Mouse (Mus musculus): ENCODE results near the gene Rtp4. TPM values are rescaled to one million over a fixed set of nuclear protein-coding genes. Genes with fewer than 3 reads are reported as not detected.
A peak's percentile ranks its signal among the peaks of the same experiment; 100 is the strongest.

Gene Rtp4
- polyA plus RNA-seq (2015; fragmentation: Nextera tagmentation; extraction: Ambion mirVana): 2.4 and 3.9 TPM in 2 replicates

DNA sequence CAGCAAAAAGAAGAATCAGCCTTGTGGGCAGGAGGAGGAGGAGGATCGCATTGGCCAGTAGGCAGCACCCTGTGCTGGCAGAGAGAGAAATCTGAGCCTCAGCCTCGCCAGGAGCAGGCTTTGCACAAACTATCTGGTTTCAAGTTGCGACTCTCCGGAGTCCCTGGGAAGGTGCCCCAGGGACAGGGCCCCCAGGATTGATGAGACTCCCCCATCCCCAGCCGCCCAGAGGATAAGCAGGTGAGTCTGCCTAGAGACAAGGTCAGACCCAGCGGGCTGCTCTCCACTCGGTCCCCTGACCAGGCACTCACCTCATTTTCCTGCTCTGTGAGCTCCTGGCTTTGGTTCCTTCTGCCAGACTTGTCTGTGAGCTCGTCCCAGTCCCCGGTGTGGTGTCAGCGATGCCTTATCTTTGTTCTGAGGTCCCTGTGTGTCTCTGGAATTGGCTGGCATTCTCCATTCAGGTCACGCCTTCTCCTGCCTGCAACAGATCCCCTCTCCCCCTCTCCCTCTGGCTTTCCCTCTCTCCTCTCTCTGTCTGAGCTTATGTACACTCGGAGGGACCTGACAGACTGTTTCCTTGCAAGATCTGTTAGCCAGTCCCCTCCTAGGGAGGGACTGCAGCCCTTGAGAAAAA, at the start of gene Rtp4, which contains the start of gene Masp1:
Gene Rtp4 (plus strand): TSS at position 57 of the 637 bp plus-strand sequence.
Gene Masp1 (minus strand): TSS at position 581 of the 637 bp plus-strand sequence.
- H3K36me3 ChIP-seq: no peaks in the 10 kb centered on the region
- H3K9me3 ChIP-seq: no peaks in the 10 kb centered on the region
- peak within 1 kb of the TSS; percentile 90 for H3K27ac ChIP-seq (replicated peaks)
- ATAC-seq (ENCODE audit: low read depth): peak; percentile 86
- WGBS: 1% methylated on average over 12 of the region's 12 CpGs
- peaks cover 76% of the 10 kb centered on the region for H3K4me1 ChIP-seq (replicated peaks)
- H3K4me2 ChIP-seq: peak within 1 kb of the TSS; percentile 59
- peak within 1 kb of the TSS; percentile 42 for H3K4me3 ChIP-seq
- H3K27me3 ChIP-seq: no peaks in the 10 kb centered on the region
- H3K9ac ChIP-seq: peak within 1 kb of the TSS; percentile 71

DNA sequence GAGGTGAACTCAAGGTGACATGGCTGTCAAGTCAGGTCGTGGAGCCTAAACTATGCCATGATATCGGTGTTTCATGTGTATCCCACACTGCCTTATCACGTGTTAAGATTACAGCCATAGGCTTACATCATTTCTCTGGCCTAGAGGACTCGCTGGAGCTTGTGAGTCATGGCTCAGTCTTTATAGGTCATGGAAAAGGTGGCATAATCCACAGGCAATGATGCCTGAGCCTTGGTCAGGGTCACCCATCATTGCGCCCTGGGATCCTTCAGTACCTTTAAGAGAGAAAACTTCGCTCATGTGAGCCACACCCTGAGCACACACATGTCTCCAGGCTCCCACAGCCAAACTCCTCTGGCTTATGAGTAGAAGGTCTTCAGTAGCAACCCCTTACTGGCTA, 48.5 kb upstream of the Rtp4 start:
- 94% methylated on average over 6 of the region's 6 CpGs for WGBS
- Histone ChIP-seq H3K4me1 (replicated peaks) (no peaks in the 10 kb centered on the region), H3K9ac (no peak overlapping the region)

DNA sequence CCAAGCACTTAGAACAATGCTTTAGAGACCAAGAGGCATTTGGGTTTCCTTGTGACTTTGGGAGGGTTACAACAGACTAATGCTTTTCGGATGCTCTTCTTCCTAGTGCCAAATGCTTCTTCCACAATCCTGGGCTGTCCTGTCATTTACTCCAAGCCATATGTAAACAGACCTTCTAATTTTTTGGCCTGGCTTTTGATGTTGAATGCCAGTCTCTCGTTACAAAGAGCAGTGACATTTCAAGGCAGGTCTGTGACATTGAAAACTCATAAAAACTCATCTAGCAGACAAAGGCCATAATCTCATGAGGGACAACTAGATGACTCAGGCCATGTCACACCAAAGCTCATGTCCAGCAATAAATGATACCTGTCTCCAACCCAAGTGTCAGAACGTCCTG, 48.0 kb upstream of the Rtp4 start:
- H3K36me3 ChIP-seq: peaks cover 33% of the 10 kb centered on the region
- H3K4me2 ChIP-seq: no peak overlapping the region
- WGBS: 77% methylated on average over 3 of the region's 3 CpGs
- H3K9ac ChIP-seq: no peak overlapping the region
- no peaks in the 10 kb centered on the region for H3K27me3 ChIP-seq
- no peaks in the 10 kb centered on the region for H3K4me1 ChIP-seq (replicated peaks)
- no peak overlapping the region for H3K27ac ChIP-seq (replicated peaks)
- no peaks in the 10 kb centered on the region for H3K9me3 ChIP-seq
- no peak overlapping the region for H3K4me3 ChIP-seq
- no peak for ATAC-seq (ENCODE audit: low read depth)

More for the DNA sequence above, 48.5 kb upstream of the Rtp4 start:
- Histone ChIP-seq H3K27ac (replicated peaks) (no peak overlapping the region), H3K9me3 (no peaks in the 10 kb centered on the region), H3K27me3 (no peaks in the 10 kb centered on the region), H3K4me2 (no peak overlapping the region), H3K4me3 (no peak overlapping the region), H3K36me3 (peaks cover 33% of the 10 kb centered on the region)
- no peak for ATAC-seq (ENCODE audit: low read depth)

DNA sequence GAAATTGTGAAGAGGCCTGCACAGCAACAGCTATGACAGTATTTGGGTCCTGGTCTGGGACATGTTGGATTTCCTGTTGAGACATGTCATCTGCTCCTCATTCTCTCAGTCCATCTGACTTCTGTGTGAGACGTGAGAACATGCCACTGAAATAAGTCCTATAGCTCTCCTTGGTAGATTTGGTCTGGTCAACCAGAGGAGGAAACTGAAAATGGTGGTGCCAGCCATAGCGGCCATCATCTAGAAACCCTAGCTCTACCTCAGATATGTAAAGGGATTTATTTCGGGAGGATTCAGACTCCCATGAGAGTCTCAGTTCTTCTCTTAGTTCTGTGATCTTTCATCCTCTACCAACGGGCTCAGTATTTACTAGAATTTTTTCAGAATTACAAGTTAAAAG, 44.4 kb upstream of the Rtp4 start:
- Histone ChIP-seq H3K4me1 (replicated peaks) (no peaks in the 10 kb centered on the region), H3K9ac (no peak overlapping the region), H3K4me2 (no peak overlapping the region), H3K27ac (replicated peaks) (no peak overlapping the region), H3K36me3 (peaks cover 18% of the 10 kb centered on the region; the same call in 1 of the 2 replicates), H3K4me3 (no peak overlapping the region), H3K9me3 (no peaks in the 10 kb centered on the region), H3K27me3 (no peaks in the 10 kb centered on the region)
- 92% methylated on average over 4 of the region's 4 CpGs for WGBS
- ATAC-seq (ENCODE audit: low read depth): no peak

DNA sequence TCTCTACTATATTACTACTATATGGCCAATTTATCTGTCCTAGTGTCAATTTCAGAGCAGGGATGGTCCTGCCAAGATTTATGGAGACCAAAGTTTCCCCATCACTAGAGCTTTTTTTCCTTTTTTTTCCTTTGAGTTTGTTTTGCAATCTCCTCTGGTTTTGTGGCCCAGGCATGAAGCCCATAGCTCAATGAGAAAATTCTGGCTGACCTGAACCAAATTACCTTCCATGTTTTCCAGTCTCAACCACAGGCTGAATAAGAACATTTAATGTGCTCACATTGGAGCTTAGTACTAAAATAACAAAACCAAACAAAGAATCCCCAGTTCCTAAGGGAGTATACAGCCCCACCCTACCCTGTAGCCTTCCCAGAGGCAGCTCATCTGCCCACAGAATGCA, 43.5 kb upstream of the Rtp4 start:
- no peak overlapping the region for H3K4me3 ChIP-seq
- no peak overlapping the region for H3K9ac ChIP-seq
- no peaks in the 10 kb centered on the region for H3K27me3 ChIP-seq
- no peaks in the 10 kb centered on the region for H3K9me3 ChIP-seq
- no peak for ATAC-seq (ENCODE audit: low read depth)
- H3K36me3 ChIP-seq: peaks cover 15% of the 10 kb centered on the region; the same call in 1 of the 2 replicates
- no peaks in the 10 kb centered on the region for H3K4me1 ChIP-seq (replicated peaks)
- no peak overlapping the region for H3K27ac ChIP-seq (replicated peaks)
- no peak overlapping the region for H3K4me2 ChIP-seq

DNA sequence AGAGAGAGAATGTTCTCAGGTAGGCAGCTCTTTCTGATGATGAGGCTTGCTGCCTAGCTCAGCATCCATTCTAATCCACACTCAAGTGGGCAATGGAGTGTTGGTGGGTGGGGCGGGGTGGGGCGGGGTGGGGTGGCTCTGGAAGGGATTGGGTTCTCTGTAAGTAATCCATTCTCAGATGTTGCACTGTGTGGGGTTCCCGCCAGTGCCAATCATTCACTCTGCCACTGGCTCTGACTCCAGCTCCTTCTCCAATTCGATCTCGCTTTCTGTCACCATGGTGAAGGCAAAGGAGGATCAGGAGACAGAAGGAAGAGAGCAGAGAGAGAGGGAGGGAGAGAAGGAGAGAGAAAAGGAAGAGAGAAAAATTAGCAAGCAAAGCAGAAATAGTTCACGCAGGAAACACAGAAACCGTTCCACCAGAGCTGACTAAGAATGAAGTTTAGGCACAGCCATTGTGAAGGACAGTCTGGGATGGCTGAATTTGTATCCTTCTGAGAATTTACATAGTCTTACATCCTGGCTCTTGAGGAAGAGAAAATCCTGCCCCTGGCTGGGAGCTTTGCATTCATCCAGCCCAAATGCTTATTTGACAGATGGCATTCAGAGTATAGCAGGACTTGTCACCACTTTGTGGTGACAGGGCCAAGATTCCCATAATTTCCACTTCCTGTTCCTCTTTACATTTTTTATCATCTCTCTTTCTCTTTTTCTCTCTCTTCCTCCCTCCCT, 40.1 kb upstream of the Rtp4 start:
- Histone ChIP-seq H3K9me3 (no peaks in the 10 kb centered on the region), H3K4me3 (no peak overlapping the region), H3K36me3 (peaks cover 30% of the 10 kb centered on the region), H3K4me1 (replicated peaks) (no peaks in the 10 kb centered on the region), H3K9ac (no peak overlapping the region), H3K27ac (replicated peaks) (no peak overlapping the region), H3K27me3 (no peaks in the 10 kb centered on the region), H3K4me2 (no peak overlapping the region)
- ATAC-seq (ENCODE audit: low read depth): no peak
- WGBS: 76% methylated on average over 7 of the region's 7 CpGs

DNA sequence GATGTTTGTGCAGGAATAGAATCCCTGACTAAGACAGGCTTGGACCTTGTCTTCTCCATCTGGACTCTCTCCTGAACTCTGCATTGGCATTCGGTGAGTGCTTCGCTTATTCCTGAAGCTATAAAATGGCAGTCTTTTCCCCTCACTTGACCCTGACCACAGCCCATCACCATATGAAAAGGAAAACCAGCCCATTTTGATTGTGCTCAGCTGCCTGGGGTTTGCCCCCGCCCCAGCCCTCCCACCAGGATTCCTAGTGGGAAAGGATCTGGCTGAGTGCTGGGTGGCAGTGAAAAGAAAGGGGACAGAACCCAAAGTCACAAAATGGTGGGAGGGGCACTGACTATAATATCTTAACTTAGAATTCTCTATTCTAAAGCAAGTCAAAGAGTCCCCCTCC, 37.9 kb upstream of the Rtp4 start:
- H3K36me3 ChIP-seq: peaks cover 38% of the 10 kb centered on the region
- WGBS: 22% methylated on average over 3 of the region's 3 CpGs
- H3K4me3 ChIP-seq: no peak overlapping the region
- no peaks in the 10 kb centered on the region for H3K27me3 ChIP-seq
- ATAC-seq (ENCODE audit: low read depth): no peak
- H3K4me2 ChIP-seq: no peak overlapping the region
- no peaks in the 10 kb centered on the region for H3K9me3 ChIP-seq
- no peak overlapping the region for H3K27ac ChIP-seq (replicated peaks)
- H3K4me1 ChIP-seq (replicated peaks): no peaks in the 10 kb centered on the region
- no peak overlapping the region for H3K9ac ChIP-seq

DNA sequence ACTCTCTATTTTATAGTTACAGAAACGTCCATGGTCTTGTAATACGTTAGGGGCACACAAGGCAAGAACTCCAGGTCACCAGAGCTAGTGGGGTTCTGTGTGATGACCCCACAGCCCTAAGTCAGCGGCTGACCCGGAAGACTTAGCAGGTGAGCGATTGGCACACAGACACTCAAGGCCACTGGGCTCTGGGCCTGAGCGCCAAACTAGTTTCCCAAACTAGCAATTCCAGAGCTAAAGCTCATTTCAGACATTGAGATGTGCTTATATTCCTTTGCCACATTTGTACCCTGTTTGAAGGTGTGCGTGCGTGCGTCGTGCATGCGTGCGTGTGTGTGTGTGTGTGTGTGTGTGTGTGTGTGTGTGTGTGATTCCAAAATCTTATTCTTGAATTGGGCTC, 37.2 kb upstream of the Rtp4 start:
- 95% methylated on average over 12 of the region's 12 CpGs for WGBS
- ATAC-seq (ENCODE audit: low read depth): no peak

DNA sequence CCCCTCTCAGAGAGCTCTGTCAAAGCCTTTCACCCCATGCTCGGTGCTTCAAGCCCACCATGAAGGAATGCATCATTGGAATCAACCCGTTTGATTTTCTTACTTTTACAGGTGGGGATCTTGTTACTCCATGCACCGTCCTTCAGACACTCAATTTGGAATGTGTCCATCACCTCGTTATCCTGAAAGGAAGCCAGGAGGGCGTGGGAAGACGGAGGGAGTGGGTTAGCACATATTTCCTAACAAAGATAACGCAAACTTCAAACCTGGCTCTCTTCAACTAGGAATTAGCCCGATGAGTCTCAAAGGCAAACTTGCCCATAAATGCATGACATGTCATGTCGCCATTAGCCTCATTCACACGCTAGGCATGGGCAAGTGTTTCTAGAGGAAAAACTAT, 36.8 kb upstream of the Rtp4 start:
- H3K4me1 ChIP-seq (replicated peaks): no peaks in the 10 kb centered on the region

More for the DNA sequence above, 37.2 kb upstream of the Rtp4 start:
- Histone ChIP-seq H3K27ac (replicated peaks) (no peak overlapping the region), H3K4me3 (no peak overlapping the region), H3K27me3 (no peaks in the 10 kb centered on the region), H3K4me2 (no peak overlapping the region), H3K9ac (no peak overlapping the region), H3K9me3 (no peaks in the 10 kb centered on the region), H3K36me3 (peaks cover 41% of the 10 kb centered on the region), H3K4me1 (replicated peaks) (no peaks in the 10 kb centered on the region)

DNA sequence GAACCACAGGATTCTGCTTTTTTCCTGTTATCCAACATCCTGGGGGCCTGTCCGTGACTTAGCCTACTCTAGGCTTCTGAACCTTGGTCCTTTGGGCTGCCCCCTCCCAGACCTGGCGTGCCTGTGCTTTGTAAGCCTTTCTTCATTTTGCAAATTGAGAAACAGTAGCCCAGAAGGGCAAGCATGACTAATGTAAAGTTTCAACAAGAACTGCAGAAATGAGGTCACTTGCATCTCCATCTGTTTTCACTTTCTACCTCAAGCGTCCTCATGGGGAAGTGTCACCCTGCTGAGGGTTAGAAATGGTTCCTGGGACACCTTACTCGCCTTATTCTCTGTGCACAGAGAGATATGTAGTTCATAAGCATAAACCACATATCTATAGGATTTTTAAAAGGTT, 27.3 kb upstream of the Rtp4 start:
- no peak overlapping the region for H3K27ac ChIP-seq (replicated peaks)
- no peak for ATAC-seq (ENCODE audit: low read depth)
- H3K27me3 ChIP-seq: peaks cover 6% of the 10 kb centered on the region; the same call in 1 of the 2 replicates
- H3K4me3 ChIP-seq: no peak overlapping the region
- peaks cover 15% of the 10 kb centered on the region for H3K4me1 ChIP-seq (replicated peaks)
- no peaks in the 10 kb centered on the region for H3K9me3 ChIP-seq
- H3K36me3 ChIP-seq: peaks cover 48% of the 10 kb centered on the region
- 81% methylated on average over 4 of the region's 4 CpGs for WGBS
- H3K4me2 ChIP-seq: no peak overlapping the region
- no peak overlapping the region for H3K9ac ChIP-seq

More for the DNA sequence above, 36.8 kb upstream of the Rtp4 start:
- WGBS: 93% methylated on average over 10 of the region's 10 CpGs
- Histone ChIP-seq H3K27ac (replicated peaks) (no peak overlapping the region), H3K9ac (no peak overlapping the region), H3K27me3 (no peaks in the 10 kb centered on the region), H3K4me2 (no peak overlapping the region), H3K9me3 (no peaks in the 10 kb centered on the region), H3K4me3 (no peak overlapping the region), H3K36me3 (peaks cover 45% of the 10 kb centered on the region)
- ATAC-seq (ENCODE audit: low read depth): no peak

DNA sequence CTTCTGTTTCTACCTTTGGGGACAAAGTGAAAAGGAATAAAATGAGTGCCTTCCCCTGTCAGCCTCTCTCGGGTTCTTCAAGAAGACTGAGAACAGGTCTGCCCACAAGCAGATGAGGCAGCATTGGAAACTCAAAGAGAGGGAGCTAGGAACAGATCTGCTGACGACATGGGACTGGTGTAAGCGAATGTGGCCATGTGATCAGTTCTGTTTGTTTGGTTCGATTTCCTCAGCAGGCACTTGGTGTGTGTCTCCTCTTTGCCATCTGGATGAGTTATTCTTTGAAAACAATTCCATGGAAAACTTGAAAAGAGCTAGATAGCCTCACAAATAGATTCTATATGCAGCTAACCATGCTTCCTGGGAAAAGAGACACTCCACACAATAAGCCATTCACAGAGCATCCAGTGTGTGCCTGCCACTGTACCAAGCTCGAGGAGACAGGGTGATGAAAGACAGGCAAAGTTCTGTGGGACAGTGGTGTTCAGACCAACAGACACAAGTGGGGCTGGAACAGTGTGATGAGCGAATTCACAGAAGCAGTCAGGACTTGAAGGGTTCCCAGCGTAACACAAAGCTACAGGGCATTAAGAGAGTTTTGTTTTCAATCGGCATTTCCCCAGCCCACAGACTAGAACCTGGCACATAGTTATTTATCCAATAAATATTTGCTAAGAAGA, 23.7 kb upstream of the Rtp4 start:
- Histone ChIP-seq H3K4me2 (no peak overlapping the region), H3K27me3 (peaks cover 6% of the 10 kb centered on the region; the same call in 1 of the 2 replicates), H3K9ac (no peak overlapping the region), H3K4me3 (no peak overlapping the region), H3K9me3 (no peaks in the 10 kb centered on the region), H3K4me1 (replicated peaks) (peaks cover 36% of the 10 kb centered on the region), H3K27ac (replicated peaks) (peak overlapping the region; percentile 19; the same call in 1 of the 2 replicates), H3K36me3 (peaks cover 31% of the 10 kb centered on the region)
- WGBS: 56% methylated on average over 8 of the region's 8 CpGs
- ATAC-seq (ENCODE audit: low read depth): no peak

DNA sequence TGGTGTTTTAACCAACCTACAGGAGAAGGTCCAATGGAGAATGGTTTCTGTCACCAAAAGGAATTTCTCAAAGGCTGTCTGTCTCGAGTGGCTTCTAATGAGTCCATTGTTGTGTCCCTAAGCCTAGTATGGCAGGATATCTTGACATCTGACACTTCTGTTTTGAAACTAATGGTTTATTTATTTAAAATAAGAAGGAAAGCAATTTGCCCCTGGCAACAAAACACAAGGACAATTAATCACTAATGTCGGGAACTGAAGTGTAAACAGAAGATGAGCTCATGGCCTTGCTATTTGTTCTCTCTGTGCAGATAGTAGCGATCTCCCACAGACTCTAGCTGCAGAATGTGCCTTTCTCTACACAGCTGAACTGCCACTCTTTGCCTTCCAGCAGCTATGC, 22.7 kb upstream of the Rtp4 start:
- Histone ChIP-seq H3K4me3 (no peak overlapping the region), H3K9ac (no peak overlapping the region), H3K9me3 (no peaks in the 10 kb centered on the region), H3K36me3 (peaks cover 21% of the 10 kb centered on the region), H3K4me2 (no peak overlapping the region), H3K27me3 (peaks cover 6% of the 10 kb centered on the region; the same call in 1 of the 2 replicates), H3K27ac (replicated peaks) (peak overlapping the region; percentile 19; the same call in 1 of the 2 replicates), H3K4me1 (replicated peaks) (peaks cover 36% of the 10 kb centered on the region)
- 4% methylated on average over 3 of the region's 3 CpGs for WGBS
- ATAC-seq (ENCODE audit: low read depth): peak; percentile 69; the same call in 1 of the 2 replicates
